Mouse (Mus musculus): ENCODE results near the gene Tle2. TPM values are rescaled to one million over a fixed set of nuclear protein-coding genes. Genes with fewer than 3 reads are reported as not detected.
A peak's percentile ranks its signal among the peaks of the same experiment; 100 is the strongest.

Tle2 gene
- polyA plus RNA-seq, 1 experiment from 2014 or later = 3.0 TPM

DNA sequence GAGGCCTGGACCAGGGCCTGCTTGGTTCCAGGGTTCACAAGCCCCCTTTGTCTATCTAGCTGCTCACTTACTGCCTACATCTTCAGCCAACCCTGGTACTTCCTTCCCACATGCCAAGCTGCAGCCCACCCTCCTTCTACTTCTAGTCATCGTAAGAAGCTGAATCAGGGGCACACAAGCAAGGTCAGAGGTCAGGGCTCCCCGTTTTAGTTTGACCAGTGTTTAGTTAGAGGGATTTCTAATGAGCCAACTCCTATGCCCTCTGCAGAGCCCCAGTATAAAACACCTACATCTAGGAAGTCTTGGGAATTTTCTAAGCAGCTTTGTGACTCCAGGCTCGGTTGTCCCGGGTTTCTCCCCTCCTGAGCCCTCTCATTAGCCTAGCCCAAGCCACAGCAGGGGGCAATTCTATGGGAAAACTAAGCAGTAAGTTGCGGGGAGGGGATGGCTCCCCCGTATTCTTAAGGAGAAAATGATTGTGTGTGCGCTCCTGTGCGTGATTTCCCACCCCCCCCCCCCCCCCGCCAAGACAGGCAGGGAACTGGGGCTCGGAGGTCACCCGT lies 4.0 kb upstream of the Tle2 start:
- Histone ChIP-seq H3K9ac (ENCODE audit: low read depth, low read length) (0 out of 2 replicates have a peak overlapping the region, but pooled peaks have one; percentile 7), H3K4me2 (replicated peaks; ENCODE audit: low read depth) (peak overlapping the region; percentile 93), H3K36me3 (ENCODE audit: control insufficient read depth, insufficient read depth) (peaks cover 16% of the 10 kb centered on the region), H3K4me3 (ENCODE audit: low read depth, low read length) (peak overlapping the region; percentile 50), H3K4me1 (replicated peaks; ENCODE audit: control insufficient read depth, insufficient read depth, low read length) (peaks cover 5% of the 10 kb centered on the region), H3K9me3 (ENCODE audit: control insufficient read depth) (no peaks in the 10 kb centered on the region), H3K27me3 (replicated peaks; ENCODE audit: control insufficient read depth, insufficient read depth, low read length) (peaks cover 10% of the 10 kb centered on the region; the same call in 1 of the 2 replicates), H3K27ac (ENCODE audit: low read depth, low read length) (0 out of 2 replicates have a peak overlapping the region, but pooled peaks have one; percentile 50)
- TF ChIP-seq CTCF (IDR thresholded peaks at IDR 0.05; ENCODE audit: low read depth) = no peak
- WGBS = 11% methylated on average over 9 of the region's 11 CpGs
- ATAC-seq = no peak

DNA sequence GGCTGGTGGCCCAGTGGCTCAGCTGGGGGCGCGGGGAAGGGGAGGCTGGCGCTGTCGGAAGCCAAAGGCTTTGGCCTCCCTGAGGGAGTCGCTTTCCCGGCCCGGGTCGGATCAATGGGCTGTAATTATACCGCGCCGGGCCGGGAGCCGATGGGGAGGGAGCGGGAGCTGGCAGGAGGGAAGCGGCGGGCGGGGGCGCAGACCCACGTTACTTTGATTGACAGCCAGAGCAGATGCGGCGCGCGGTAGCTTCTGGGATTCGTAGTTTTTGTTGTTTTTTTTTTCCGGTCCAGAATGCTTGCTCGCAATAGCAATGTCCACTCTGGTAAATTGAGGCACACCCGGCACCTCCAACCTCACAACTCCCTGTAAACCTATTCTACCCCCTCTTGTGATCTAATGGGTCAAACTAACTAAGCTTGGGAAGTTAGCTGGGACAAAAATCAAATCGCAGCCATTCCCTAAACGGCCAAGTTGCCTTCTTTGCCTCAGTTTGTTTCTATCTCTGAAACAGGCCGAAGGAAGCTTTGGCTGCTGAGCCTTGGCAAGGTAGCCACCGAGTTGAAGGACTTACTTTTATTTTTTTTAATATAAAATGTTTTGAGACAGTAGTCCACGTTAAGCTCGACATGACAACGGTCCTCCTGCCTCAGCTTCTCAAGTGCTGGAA lies 3.4 kb upstream of the Tle2 start:
- Histone ChIP-seq H3K27ac (ENCODE audit: low read depth, low read length) (peak overlapping the region; percentile 54), H3K4me1 (replicated peaks; ENCODE audit: control insufficient read depth, insufficient read depth, low read length) (peaks cover 9% of the 10 kb centered on the region), H3K4me2 (replicated peaks; ENCODE audit: low read depth) (peak overlapping the region; percentile 93), H3K4me3 (ENCODE audit: low read depth, low read length) (peak overlapping the region; percentile 50), H3K9me3 (ENCODE audit: control insufficient read depth) (no peaks in the 10 kb centered on the region), H3K36me3 (ENCODE audit: control insufficient read depth, insufficient read depth) (peaks cover 10% of the 10 kb centered on the region), H3K9ac (ENCODE audit: low read depth, low read length) (0 out of 2 replicates have a peak overlapping the region, but pooled peaks have one; percentile 7), H3K27me3 (replicated peaks; ENCODE audit: control insufficient read depth, insufficient read depth, low read length) (peaks cover 10% of the 10 kb centered on the region; the same call in 1 of the 2 replicates)
- TF ChIP-seq CTCF (IDR thresholded peaks at IDR 0.05; ENCODE audit: low read depth) = peak; percentile 28; the same call in 1 of the 2 replicates
- WGBS = under 1% methylated on average over 34 of the region's 34 CpGs
- ATAC-seq = peak; percentile 41

DNA sequence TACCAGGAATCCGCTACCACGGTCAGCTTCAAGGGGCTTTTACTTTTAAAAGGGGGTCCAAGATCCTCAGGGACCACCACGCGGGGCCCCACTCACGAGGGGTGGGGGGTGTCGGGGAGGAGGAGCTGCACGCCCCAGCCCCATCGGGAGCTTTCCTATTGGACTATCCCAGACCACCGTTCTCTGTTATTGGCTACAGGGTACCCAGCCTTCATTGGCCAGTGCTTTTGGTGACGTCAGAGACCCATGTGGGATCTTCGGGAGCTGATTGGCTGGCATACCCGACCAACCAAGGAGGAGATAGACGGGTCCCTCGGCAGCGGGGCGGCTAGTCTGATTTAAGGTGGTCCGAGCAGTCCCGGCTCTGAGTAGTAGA lies 2.9 kb upstream of the Tle2 start:
- Histone ChIP-seq H3K9me3 (ENCODE audit: control insufficient read depth) (no peaks in the 10 kb centered on the region), H3K4me2 (replicated peaks; ENCODE audit: low read depth) (peak overlapping the region; percentile 93), H3K4me3 (ENCODE audit: low read depth, low read length) (peak overlapping the region; percentile 50), H3K27ac (ENCODE audit: low read depth, low read length) (peak overlapping the region; percentile 54), H3K27me3 (replicated peaks; ENCODE audit: control insufficient read depth, insufficient read depth, low read length) (peaks cover 10% of the 10 kb centered on the region; the same call in 1 of the 2 replicates), H3K9ac (ENCODE audit: low read depth, low read length) (0 out of 2 replicates have a peak overlapping the region, but pooled peaks have one; percentile 7), H3K36me3 (ENCODE audit: control insufficient read depth, insufficient read depth) (peaks cover 5% of the 10 kb centered on the region), H3K4me1 (replicated peaks; ENCODE audit: control insufficient read depth, insufficient read depth, low read length) (peaks cover 9% of the 10 kb centered on the region)
- TF ChIP-seq CTCF (IDR thresholded peaks at IDR 0.05; ENCODE audit: low read depth) = no peak
- peak; percentile 82 for ATAC-seq
- WGBS = under 1% methylated on average over 18 of the region's 18 CpGs

DNA sequence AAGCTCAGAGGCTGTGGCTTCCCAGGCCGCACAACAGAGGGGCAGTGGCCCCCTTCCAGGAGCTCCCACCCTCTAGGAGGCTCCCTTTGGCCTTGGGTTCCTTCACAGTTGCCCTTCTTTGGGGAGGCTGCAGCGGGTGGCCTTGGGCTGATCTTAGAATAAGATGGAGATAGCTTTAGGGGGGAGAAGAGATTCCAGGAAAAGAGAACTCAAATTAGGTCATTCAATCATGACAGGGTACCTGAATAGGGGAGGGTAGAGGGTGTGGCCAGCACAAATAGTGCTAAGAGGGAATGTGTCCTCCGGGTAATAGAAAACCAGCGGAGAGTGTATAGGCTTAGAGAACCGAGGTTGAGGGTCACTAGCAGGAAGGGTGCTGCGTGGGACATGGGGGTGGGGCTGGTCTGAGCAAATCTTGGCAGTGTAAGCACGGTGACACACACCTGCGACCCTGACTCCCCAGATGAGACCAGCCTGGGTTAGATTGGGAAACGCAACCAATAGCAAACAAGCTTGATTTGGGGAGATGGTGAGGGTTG lies 2.2 kb upstream of the Tle2 start:
- Histone ChIP-seq H3K4me3 (ENCODE audit: low read depth, low read length) (peak overlapping the region; percentile 50), H3K4me2 (replicated peaks; ENCODE audit: low read depth) (peak overlapping the region; percentile 93), H3K9me3 (ENCODE audit: control insufficient read depth) (no peaks in the 10 kb centered on the region), H3K27ac (ENCODE audit: low read depth, low read length) (no peak overlapping the region), H3K9ac (ENCODE audit: low read depth, low read length) (no peak overlapping the region), H3K27me3 (replicated peaks; ENCODE audit: control insufficient read depth, insufficient read depth, low read length) (peaks cover 10% of the 10 kb centered on the region; the same call in 1 of the 2 replicates), H3K36me3 (ENCODE audit: control insufficient read depth, insufficient read depth) (no peaks in the 10 kb centered on the region), H3K4me1 (replicated peaks; ENCODE audit: control insufficient read depth, insufficient read depth, low read length) (peaks cover 9% of the 10 kb centered on the region)
- no peak for TF ChIP-seq CTCF (IDR thresholded peaks at IDR 0.05; ENCODE audit: low read depth)
- ATAC-seq = 0 out of 2 replicates have a peak, but pooled peaks have one; percentile 0
- WGBS = 14% methylated on average over 9 of the region's 9 CpGs

DNA sequence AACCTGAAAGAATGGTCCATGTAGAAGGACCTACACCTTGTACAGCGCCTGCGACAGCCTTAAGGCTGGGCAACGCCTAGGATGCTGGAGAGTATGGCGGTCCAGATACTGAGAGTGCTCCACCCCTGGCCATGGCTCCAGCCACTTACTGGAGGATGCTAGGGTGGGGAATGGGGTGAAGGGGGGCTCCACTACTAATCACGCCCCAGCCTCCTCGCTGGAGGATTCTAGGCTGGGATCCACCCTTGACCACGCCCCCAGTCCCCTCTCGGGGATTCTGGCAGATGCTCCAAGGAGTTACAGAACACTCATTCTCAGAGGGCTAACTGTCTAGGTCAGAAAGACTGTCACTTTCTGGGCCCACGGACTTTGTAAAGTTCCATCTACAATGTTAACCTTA lies 1.4 kb upstream of the Tle2 start:
- Histone ChIP-seq H3K9me3 (ENCODE audit: control insufficient read depth) (no peaks in the 10 kb centered on the region), H3K4me2 (replicated peaks; ENCODE audit: low read depth) (peak overlapping the region; percentile 93), H3K27ac (ENCODE audit: low read depth, low read length) (no peak overlapping the region), H3K9ac (ENCODE audit: low read depth, low read length) (no peak overlapping the region), H3K36me3 (ENCODE audit: control insufficient read depth, insufficient read depth) (no peaks in the 10 kb centered on the region), H3K27me3 (replicated peaks; ENCODE audit: control insufficient read depth, insufficient read depth, low read length) (peaks cover 10% of the 10 kb centered on the region; the same call in 1 of the 2 replicates), H3K4me3 (ENCODE audit: low read depth, low read length) (no peak overlapping the region), H3K4me1 (replicated peaks; ENCODE audit: control insufficient read depth, insufficient read depth, low read length) (peaks cover 9% of the 10 kb centered on the region)
- 31% methylated on average over 9 of the region's 9 CpGs for WGBS
- ATAC-seq = no peak
- TF ChIP-seq CTCF (IDR thresholded peaks at IDR 0.05; ENCODE audit: low read depth) = no peak

DNA sequence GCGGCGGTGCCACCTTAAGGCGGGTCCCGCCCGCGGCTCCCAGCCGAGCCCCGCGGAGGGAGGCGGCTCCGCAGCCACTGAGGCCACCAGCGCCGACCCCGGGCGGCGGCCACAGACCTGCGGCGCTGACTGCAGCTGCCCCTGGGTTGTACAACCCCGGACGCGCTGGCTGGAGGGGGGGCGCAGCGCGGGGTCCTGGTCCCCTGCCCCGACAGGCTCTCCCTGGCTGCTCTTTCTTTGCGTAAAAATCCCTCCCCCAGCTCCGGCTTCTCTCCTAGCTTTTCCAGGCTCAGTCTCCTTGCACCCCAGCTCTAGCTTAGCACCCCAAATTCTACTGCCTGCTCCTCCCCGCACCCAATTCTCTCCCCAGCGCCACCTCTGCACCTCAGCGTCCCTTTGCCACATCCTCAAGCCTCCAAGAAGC lies 859 bp downstream of the Tle2 start:
- Histone ChIP-seq H3K9ac (ENCODE audit: low read depth, low read length) (peak overlapping the region; percentile 35; the same call in 1 of the 2 replicates), H3K4me3 (ENCODE audit: low read depth, low read length) (peak overlapping the region; percentile 48), H3K4me2 (replicated peaks; ENCODE audit: low read depth) (peak overlapping the region; percentile 89), H3K9me3 (ENCODE audit: control insufficient read depth) (no peaks in the 10 kb centered on the region), H3K27me3 (replicated peaks; ENCODE audit: control insufficient read depth, insufficient read depth, low read length) (peaks cover 10% of the 10 kb centered on the region; the same call in 1 of the 2 replicates), H3K36me3 (ENCODE audit: control insufficient read depth, insufficient read depth) (no peaks in the 10 kb centered on the region), H3K4me1 (replicated peaks; ENCODE audit: control insufficient read depth, insufficient read depth, low read length) (peaks cover 7% of the 10 kb centered on the region), H3K27ac (ENCODE audit: low read depth, low read length) (no peak overlapping the region)
- TF ChIP-seq CTCF (IDR thresholded peaks at IDR 0.05; ENCODE audit: low read depth) = no peak
- WGBS = 2% methylated on average over 19 of the region's 30 CpGs
- no peak for ATAC-seq

All from intestine, postnatal 0 days (tissue).